Mouse (Mus musculus) regulatory T cell (primary cell): ENCODE results near the gene Ipo11.

Source experiments
- in situ Hi-C: fragments of 300-600 bp; cut with MboI, MseI; formaldehyde crosslinking; loops from one replicate; pipeline ENCODE4 v1.15.1; 2025; ENCODE audit warnings: high pct_unique_total_duplicates

Gene Ipo11

DNA sequence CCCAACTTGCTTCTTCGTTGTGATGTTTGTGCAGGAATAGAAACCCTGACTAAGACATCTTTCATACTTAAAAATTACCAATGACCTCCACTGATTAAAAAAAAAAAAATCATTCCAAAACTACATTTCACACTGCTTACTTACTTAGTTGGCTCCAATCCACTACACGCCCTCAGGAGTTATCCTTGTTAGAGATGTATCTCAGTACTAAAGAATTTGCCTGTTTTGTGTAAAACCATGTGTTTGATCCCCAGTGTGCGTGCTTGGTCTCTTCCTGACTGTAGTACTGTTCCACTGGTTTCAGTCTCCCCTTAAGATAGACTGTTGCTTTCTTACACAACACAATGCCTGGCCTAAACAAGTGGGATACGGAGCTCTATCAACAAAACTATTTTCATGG is 117.0 kb downstream of the Ipo11 start:
- in situ Hi-C loops, result no loop called here

DNA sequence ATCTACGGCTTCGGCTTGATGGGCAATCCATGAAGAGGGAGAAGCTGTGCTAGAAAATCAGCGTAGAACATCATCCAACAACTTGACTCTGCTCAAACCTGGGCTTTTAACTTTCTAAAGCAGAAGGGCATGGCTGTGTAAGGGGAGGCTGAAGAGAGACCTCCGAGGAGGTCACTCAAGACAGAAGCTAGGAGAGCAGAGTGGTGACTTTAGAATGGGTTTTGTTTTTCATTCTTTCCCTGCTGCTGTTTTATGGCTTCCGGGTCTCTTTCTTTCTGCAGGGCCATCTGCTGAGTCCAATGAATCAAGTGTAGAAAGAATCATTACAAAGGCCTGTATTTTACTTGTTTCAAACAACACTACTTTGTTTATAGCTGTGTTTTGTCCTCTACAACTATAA is 119.7 kb downstream of the Ipo11 start:
- in situ Hi-C loops, result no loop called here

GRCm38 (mm10) chr13:106813519-106813918 is 123.2 kb downstream of the Ipo11 start:
- in situ Hi-C loops, result no loop called here

GRCm38 (mm10) chr13:106813087-106813486 is 123.7 kb downstream of the Ipo11 start:
- in situ Hi-C loops, result no loop called here

- in situ Hi-C loops, result no loop called here
Measured at GRCm38 (mm10) chr13:106810156-106810555, 126.6 kb downstream of the Ipo11 start.

- in situ Hi-C loops, result no loop called here
Measured at GRCm38 (mm10) chr13:106808821-106809220, 127.9 kb downstream of the Ipo11 start.

DNA sequence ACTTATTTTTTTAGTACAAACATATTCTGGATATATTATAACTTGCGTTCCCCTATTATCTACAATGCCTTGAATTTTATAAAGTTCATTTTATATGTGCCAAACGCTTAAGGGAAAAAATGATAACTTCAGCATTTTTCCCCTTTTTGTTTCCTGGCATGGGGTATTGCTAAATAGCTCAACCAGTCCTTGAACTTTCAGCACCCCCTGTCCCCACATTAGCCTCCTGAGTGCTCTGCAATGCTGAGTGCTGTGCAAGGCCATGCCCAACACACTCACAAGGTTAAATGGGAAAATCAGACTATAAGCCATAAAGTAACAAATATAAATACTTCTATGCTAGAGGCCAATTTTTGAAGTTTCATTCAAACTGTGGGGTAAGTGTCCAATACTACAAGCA is 128.4 kb downstream of the Ipo11 start:
- in situ Hi-C loops, result no loop called here

DNA sequence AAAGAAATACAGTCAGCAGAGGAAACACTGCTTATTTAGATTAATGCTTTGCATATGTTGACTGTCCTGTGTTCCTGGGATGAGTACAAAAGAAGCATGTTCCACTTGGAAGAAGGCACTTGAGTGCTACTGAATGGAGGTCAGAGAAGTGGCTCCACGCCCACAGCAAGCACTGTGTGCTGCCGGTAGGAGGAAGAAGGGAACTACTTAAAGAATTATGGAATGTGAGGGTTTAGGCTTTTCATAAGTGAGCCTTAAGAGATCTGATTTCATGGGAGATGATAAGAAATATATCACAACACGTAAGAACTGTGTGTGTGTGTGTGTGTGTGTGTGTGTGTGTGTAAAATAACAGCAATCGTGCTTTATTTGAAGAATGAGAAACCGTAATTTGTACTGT is 129.5 kb downstream of the Ipo11 start:
- in situ Hi-C loops, result no loop called here

GRCm38 (mm10) chr13:106805146-106805545 is 131.6 kb downstream of the Ipo11 start:
- in situ Hi-C loops, result no loop called here

DNA sequence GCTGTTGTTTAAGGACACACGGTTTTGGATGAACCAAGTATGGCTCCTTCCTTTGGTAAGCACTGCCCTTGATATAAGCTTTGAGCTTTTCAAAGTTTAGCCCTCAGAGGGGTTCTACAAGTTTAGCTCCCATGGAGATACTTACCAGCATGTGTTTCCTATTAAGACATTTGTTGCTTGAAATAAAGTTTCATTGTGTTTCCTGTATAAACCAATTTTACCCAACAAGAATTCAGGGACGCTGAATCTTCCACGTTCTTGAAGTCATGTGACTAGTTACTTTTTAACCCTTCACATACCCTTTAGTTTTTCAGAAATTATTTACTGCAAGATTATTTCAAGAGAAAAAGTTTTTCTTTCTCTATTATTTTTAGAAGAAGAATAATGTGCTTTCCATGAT is 138.7 kb downstream of the Ipo11 start:
- in situ Hi-C loops, result no loop called here

GRCm38 (mm10) chr13:106788817-106789216 is 147.9 kb downstream of the Ipo11 start:
- in situ Hi-C loops, result no loop called here

GRCm38 (mm10) chr13:106768807-106769206 is 168.0 kb downstream of the Ipo11 start:
- in situ Hi-C loops, result no loop called here

DNA sequence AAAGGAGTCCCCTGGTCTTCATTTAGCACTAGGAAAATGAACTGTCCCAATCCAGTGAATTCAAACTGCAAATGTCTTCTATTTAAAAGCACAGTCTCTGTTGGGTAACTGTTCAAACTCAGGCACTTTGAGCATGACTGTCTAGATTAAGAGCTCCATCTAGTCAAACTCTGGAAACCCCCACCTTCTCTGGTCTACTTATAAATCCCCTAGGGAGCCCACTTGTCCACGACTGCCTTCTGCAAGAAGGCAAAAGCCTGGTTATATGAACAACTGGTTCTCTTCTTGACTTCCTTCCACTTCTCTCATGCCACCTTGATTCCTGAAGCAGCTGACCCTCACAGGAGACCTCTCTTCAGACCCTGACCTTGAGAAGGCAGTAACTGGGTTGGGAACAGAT is 174.1 kb downstream of the Ipo11 start:
- in situ Hi-C loops, result no loop called here

DNA sequence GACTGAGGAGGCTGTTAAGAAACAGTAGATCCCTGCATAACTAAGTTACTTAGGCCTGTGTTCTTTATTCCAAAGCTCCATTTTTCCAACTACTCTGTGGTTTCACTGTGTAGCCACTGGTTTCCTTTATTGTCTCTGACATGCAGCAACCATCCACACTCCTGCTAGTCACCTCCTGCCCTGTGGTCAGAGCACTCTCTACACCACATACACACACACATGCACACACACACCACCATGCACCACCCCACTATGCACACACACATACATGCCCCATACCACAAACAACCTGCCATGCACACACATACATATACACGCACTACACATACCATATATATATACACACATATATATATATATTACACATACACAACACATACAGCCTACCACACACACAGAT is 175.1 kb downstream of the Ipo11 start:
- in situ Hi-C loops, result no loop called here

GRCm38 (mm10) chr13:106760232-106760875 is 176.4 kb downstream of the Ipo11 start:
- in situ Hi-C loops, result no loop called here

- in situ Hi-C loops, result no loop called here
Measured at GRCm38 (mm10) chr13:106755892-106756291, 180.9 kb downstream of the Ipo11 start.

- in situ Hi-C loops, result no loop called here
Measured at GRCm38 (mm10) chr13:106754216-106754615, 182.5 kb downstream of the Ipo11 start.

DNA sequence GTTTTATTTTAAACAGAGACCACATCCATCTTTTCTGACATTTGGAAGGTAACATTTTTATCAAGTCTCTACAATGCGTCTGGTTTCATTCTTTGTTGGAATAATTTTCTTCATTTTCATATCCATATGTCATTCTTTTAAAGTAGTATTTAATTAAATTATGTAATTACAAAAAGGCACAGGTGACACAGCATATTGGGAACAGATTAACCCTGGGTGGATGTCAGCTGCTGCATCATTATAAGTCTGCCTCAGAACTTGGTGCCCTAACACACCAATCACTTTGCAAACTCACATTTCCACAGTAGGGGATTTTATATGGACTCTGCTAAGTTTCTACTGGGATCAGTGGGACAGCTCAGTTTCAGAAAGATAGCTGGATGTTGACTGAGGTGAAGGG is 184.8 kb downstream of the Ipo11 start:
- in situ Hi-C loops, result no loop called here

GRCm38 (mm10) chr13:106746823-106747222 is 189.9 kb downstream of the Ipo11 start:
- in situ Hi-C loops, result no loop called here

GRCm38 (mm10) chr13:106745201-106745600 is 191.6 kb downstream of the Ipo11 start:
- in situ Hi-C loops, result no loop called here
